Mouse (Mus musculus) E14TG2a.4 (cell line): ENCODE measurements around the gene Atp2c2.

Experiments used
- CTCF ChIP-seq: conservative IDR thresholded peaks from 2 replicates; pipeline ENCODE4 v1.5.1; 2014; ENCODE audit warnings: low read length
- NANOG ChIP-seq: IDR thresholded peaks from 2 replicates; pipeline ENCODE4 v1.6.1; 2014; ENCODE audit warnings: borderline replicate concordance, low read length, mixed read lengths

DNA sequence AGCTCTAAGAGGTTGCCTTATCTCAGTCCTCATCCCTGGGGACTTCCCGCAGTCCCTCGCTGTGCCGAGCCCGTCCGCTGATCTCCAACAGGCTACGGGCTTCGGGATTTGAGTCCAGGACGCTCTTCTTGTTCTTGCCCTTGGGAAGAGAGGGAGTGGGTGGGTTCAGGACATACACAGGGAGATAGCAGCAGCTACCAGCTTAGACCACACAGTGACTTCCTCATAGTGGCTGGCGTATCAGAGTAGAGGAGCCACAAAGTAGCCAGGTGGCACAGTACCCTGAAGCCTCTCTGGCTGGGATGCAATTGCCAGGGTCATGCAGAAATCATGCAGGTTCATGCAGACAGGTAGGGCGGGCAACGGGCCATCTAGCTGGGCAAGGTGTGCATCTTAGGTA lies 61.9 kb downstream of the Atp2c2 start:
- no peak for TF ChIP-seq NANOG
- TF ChIP-seq CTCF: no peak
